In the genomic region with DNA sequence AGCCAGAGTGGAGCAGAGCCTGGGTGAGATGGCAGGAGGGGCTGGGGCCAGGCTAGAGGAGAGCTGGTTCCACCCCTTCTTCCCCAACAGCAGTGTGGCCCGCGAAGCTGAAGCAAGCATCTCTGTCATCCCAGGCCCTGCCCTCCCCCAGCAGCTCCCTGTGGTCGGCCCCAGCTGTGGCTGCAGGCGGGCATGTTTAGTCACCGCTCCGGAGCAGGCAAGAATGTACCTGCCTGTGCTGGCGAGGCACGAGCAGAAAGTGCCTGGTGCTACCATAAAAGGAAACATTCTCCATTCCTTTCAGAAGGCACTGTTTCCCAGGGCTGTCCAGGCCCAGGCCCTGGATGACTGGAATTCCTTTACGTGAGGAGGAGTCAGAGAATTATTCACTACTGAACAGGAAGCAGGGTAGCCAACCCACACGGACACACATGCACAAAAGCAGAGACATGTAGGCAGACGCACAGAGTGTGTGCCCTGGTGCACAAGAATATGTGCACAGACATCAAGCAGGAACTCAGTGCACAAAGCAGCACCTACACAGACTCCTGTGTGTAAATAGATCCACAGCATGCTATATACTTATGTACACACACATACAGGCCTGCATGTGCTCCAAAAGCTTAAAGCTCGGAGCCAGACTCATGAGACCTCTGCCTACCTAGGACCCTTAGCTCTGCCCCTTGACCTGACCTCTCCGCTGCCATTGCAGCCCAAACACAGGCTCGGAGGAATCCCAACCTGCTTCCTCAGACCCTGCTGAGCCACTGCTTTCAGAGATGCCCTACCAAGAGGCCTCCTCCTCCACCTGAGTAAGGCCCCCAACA, we compare ENCODE assay signal across 8 mouse cellular contexts. TPM values are rescaled to one million over a fixed set of nuclear protein-coding genes. Genes with fewer than 3 reads are reported as not detected.
A peak's percentile ranks its signal among the peaks of the same experiment; 100 is the strongest.
DNase-seq lines count a peak whose midpoint lies in the region; ATAC-seq lines count a peak whose summit lies in the region.

No protein-coding gene starts in this region.

- H3K9me3 ChIP-seq in forebrain, embryonic 10.5 days = no peaks in the 10 kb centered on the region
- H3K9me3 ChIP-seq in hindbrain, embryonic 15.5 days = no peaks in the 10 kb centered on the region
- no peaks in the 10 kb centered on the region for H3K9me3 ChIP-seq in midbrain, embryonic 15.5 days

- H3K4me2 ChIP-seq in hindbrain, embryonic 15.5 days = no peak overlapping the region
- no peak overlapping the region for H3K4me2 ChIP-seq in midbrain, embryonic 15.5 days

- 36% methylated on average over 14 of the region's 14 CpGs for whole genome bisulfite sequencing in forebrain, embryonic 10.5 days
- 28% methylated on average over 14 of the region's 14 CpGs for WGBS in hindbrain, embryonic 15.5 days
- WGBS in midbrain, embryonic 15.5 days = 30% methylated on average over 14 of the region's 14 CpGs

- H3K4me1 ChIP-seq in forebrain, embryonic 10.5 days = peaks cover 50% of the 10 kb centered on the region
- peaks cover 17% of the 10 kb centered on the region for H3K4me1 ChIP-seq in hindbrain, embryonic 15.5 days (replicated peaks)
- H3K4me1 ChIP-seq in midbrain, embryonic 15.5 days = peaks cover 11% of the 10 kb centered on the region

- H3K27ac ChIP-seq in forebrain, embryonic 10.5 days = peak overlapping the region; percentile 86
- H3K27ac ChIP-seq in hindbrain, embryonic 15.5 days (replicated peaks) = peak overlapping the region; percentile 73
- peak overlapping the region; percentile 43 for H3K27ac ChIP-seq in midbrain, embryonic 15.5 days

- no peak overlapping the region for H3K4me3 ChIP-seq in forebrain, embryonic 10.5 days
- no peak overlapping the region for H3K4me3 ChIP-seq in hindbrain, embryonic 15.5 days
- no peak overlapping the region for H3K4me3 ChIP-seq in midbrain, embryonic 15.5 days

- DNase-seq in cerebellum, postnatal 25 days = peak; percentile 47 to 49
- DNase-seq in R1 (ENCODE audit: low read depth, low spot score) = peak; percentile 97
- peak; percentile 43 for DNase-seq in forebrain, embryonic 10.5 days (ENCODE audit: extremely low spot score, low spot score)
- DNase-seq in liver = peak; percentile 62
- peak; percentile 63 for DNase-seq in urinary bladder, postnatal 25 days (ENCODE audit: low spot score)

- peak overlapping the region; percentile 16; the same call in 1 of the 2 replicates for H3K9ac ChIP-seq in hindbrain, embryonic 15.5 days
- H3K9ac ChIP-seq in midbrain, embryonic 15.5 days = no peak overlapping the region

- no peaks in the 10 kb centered on the region for H3K27me3 ChIP-seq in forebrain, embryonic 10.5 days (ENCODE audit: poor library complexity, severe bottlenecking)
- no peaks in the 10 kb centered on the region for H3K27me3 ChIP-seq in hindbrain, embryonic 15.5 days
- no peaks in the 10 kb centered on the region for H3K27me3 ChIP-seq in midbrain, embryonic 15.5 days (replicated peaks)

- H3K36me3 ChIP-seq in forebrain, embryonic 10.5 days (replicated peaks) = peaks cover 76% of the 10 kb centered on the region
- no peaks in the 10 kb centered on the region for H3K36me3 ChIP-seq in hindbrain, embryonic 15.5 days
- no peaks in the 10 kb centered on the region for H3K36me3 ChIP-seq in midbrain, embryonic 15.5 days (replicated peaks)

- no peak for ATAC-seq in cerebellum, adult (ENCODE audit: insufficient number of reproducible peaks, low FRiP score, low TSS enrichment)
- 0 out of 2 replicates have a peak, but pooled peaks have one; percentile 46 for ATAC-seq in hindbrain, embryonic 15.5 days (ENCODE audit: low FRiP score, low read depth)
- ATAC-seq in midbrain, embryonic 15.5 days (replicated peaks) = 0 out of 2 replicates have a peak, but pooled peaks have one; percentile 39

RNA-seq across cellular contexts. Expression of gene Apol8, which starts 42.1 kb away (rescaled TPM):
- 0.07 and 0.24 TPM in 2 replicates for polyA plus RNA-seq in forebrain, embryonic 10.5 days (2016; fragmentation: Nextera tagmentation; extraction: Ambion mirVana)
- 0.22 and 0.25 TPM in 2 replicates for polyA plus RNA-seq in hindbrain, embryonic 15.5 days (2015; fragmentation: Nextera tagmentation; extraction: Ambion mirVana)
- polyA plus RNA-seq in midbrain, embryonic 15.5 days (2015; fragmentation: Nextera tagmentation; extraction: Ambion mirVana) = 0.18 and 0.23 TPM in 2 replicates

RNA-seq across cellular contexts. Expression of gene Myh9, which starts 43.1 kb away (rescaled TPM):
- 35.6 and 36.8 TPM in 2 replicates for polyA plus RNA-seq in forebrain, embryonic 10.5 days (2016; fragmentation: Nextera tagmentation; extraction: Ambion mirVana)
- 11.8 and 12.0 TPM in 2 replicates for polyA plus RNA-seq in hindbrain, embryonic 15.5 days (2015; fragmentation: Nextera tagmentation; extraction: Ambion mirVana)
- polyA plus RNA-seq in midbrain, embryonic 15.5 days (2015; fragmentation: Nextera tagmentation; extraction: Ambion mirVana) = 11.9 and 14.2 TPM in 2 replicates

Comparison
In these comparisons a context has a peak if more than half of its experiments do, and no peak if none do; other contexts are left out.
1. DNase-seq: peak in every context shown above with its lines; median percentile 97 in R1; 63 in urinary bladder, postnatal 25 days; 62 in liver; 48 in cerebellum, postnatal 25 days; 43 in forebrain, embryonic 10.5 days.